Comparison of ENCODE assay signal across 16 mouse cellular contexts in the genomic region with DNA sequence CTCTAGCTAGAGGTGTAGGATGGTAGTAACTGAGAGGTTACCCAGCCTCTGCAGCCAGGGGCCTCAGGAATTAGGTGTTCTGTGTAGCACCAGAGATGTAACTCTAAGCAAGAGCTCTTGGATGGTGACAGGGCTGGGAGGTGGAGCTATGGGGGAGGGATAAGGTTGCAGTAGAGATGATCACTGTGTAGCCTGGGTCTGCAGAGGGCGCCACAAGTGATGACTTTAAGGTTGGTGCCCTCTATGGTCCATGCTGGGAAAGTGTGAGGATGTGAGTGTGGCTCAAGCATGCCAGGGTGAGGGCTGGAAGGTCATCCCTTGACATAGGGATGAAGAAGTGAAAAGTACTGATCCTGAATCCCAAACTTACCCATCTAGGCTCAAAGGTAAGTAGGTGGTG. TPM values are rescaled to one million over a fixed set of nuclear protein-coding genes. Genes with fewer than 3 reads are reported as not detected.
DNase-seq lines count a peak whose midpoint lies in the region; ATAC-seq and TF ChIP-seq lines count a peak whose summit lies in the region.
"Had no signal": no experiment of that assay in that cellular context is flagged by ENCODE, and none has a peak within 500 bp of the region (broad histone marks: within the 10 kb centered on the region; RNA-seq: fewer than 3 reads in every experiment).

No protein-coding gene starts in this region.

- H3K79me2 ChIP-seq in liver, adult 2 months (ENCODE audit: control insufficient read depth, insufficient read depth, low read length) = no peaks in the 10 kb centered on the region

- peak; percentile 13 for DNase-seq in liver, adult 2 months (ENCODE audit: extremely low read depth, low read depth, low spot score)
- peak; percentile 24 to 44 for DNase-seq in B cell, adult 2 months
- DNase-seq in T-cell, adult 2 months (ENCODE audit: low spot score) = peak; percentile 12
- peak; percentile 36 for DNase-seq in naive thymus-derived CD4-positive, alpha-beta T cell, adult 2 months (ENCODE audit: low read depth)
- DNase-seq in cerebellum, postnatal 25 days = no peak
- DNase-seq in yolk sac, embryonic 10.5 days (ENCODE audit: low spot score) = no peak
- no peak for DNase-seq in right cerebral cortex, adult 18-20 months
- DNase-seq: cerebellum, postnatal 10 days; kidney, postnatal 25 days had no signal

- no peaks in the 10 kb centered on the region for H3K27me3 ChIP-seq in liver, adult 2 months (ENCODE audit: control insufficient read depth, insufficient read depth, low read length)
- no peaks in the 10 kb centered on the region for H3K27me3 ChIP-seq in liver, embryonic 12.5 days (replicated peaks)
- H3K27me3 ChIP-seq: embryonic facial prominence, embryonic 13.5 days; forebrain, embryonic 13.5 days; lung, embryonic 15.5 days had no signal

- TF ChIP-seq POLR2A in liver, adult 2 months (IDR thresholded peaks at IDR 0.05; ENCODE audit: extremely low read depth, insufficient read depth, low read length) = no peak

- no peaks in the 10 kb centered on the region for H3K4me1 ChIP-seq in liver, adult 2 months (ENCODE audit: control insufficient read depth, insufficient read depth, low read length)
- H3K4me1 ChIP-seq in liver, embryonic 12.5 days = no peaks in the 10 kb centered on the region
- H3K4me1 ChIP-seq: embryonic facial prominence, embryonic 13.5 days; forebrain, embryonic 13.5 days; lung, embryonic 15.5 days had no signal

- no peaks in the 10 kb centered on the region for H3K9me3 ChIP-seq in liver, embryonic 12.5 days (replicated peaks)
- H3K9me3 ChIP-seq: embryonic facial prominence, embryonic 13.5 days; forebrain, embryonic 13.5 days; lung, embryonic 15.5 days had no signal

- peak; percentile 26; the same call in 1 of the 2 replicates for TF ChIP-seq CTCF in liver, adult 2 months (IDR thresholded peaks at IDR 0.05; ENCODE audit: low read depth, low read length)

- H3K4me3 ChIP-seq in liver, adult 2 months (ENCODE audit: insufficient read depth, low read depth, low read length) = no peak overlapping the region
- no peak overlapping the region for H3K4me3 ChIP-seq in liver, embryonic 12.5 days
- H3K4me3 ChIP-seq: embryonic facial prominence, embryonic 13.5 days; forebrain, embryonic 13.5 days; lung, embryonic 15.5 days had no signal

- H3K9ac ChIP-seq in liver, adult 2 months (ENCODE audit: low read depth, low read length) = no peak overlapping the region
- no peak overlapping the region for H3K9ac ChIP-seq in liver, embryonic 12.5 days
- H3K9ac ChIP-seq: embryonic facial prominence, embryonic 13.5 days; forebrain, embryonic 13.5 days; lung, embryonic 15.5 days had no signal

- WGBS in liver, adult 2 months = 46% methylated on average over 1 of the region's 1 CpGs
- 6% methylated on average over 1 of the region's 1 CpGs for WGBS in liver, embryonic 12.5 days (ENCODE audit: insufficient replicate concordance)

- ATAC-seq in liver, embryonic 12.5 days = no peak
- ATAC-seq: forebrain, embryonic 13.5 days; inflammation-experienced regulatory T-cells, adult 6 months had no signal

- no peaks in the 10 kb centered on the region for H3K36me3 ChIP-seq in liver, adult 2 months (ENCODE audit: control insufficient read depth, insufficient read depth, low read length)
- no peaks in the 10 kb centered on the region for H3K36me3 ChIP-seq in liver, embryonic 12.5 days
- H3K36me3 ChIP-seq: embryonic facial prominence, embryonic 13.5 days; lung, embryonic 15.5 days had no signal

- H3K4me2 ChIP-seq in liver, embryonic 12.5 days = no peak overlapping the region
- H3K4me2 ChIP-seq: embryonic facial prominence, embryonic 13.5 days; forebrain, embryonic 13.5 days; lung, embryonic 15.5 days had no signal

- H3K27ac ChIP-seq in liver, adult 2 months (replicated peaks; ENCODE audit: insufficient read depth, low read depth, low read length) = no peak overlapping the region
- H3K27ac ChIP-seq in liver, embryonic 12.5 days = no peak overlapping the region
- H3K27ac ChIP-seq: embryonic facial prominence, embryonic 13.5 days; forebrain, embryonic 13.5 days; lung, embryonic 15.5 days had no signal

RNA-seq across cellular contexts. Expression of a gene that starts 11.8 kb away (rescaled TPM):
- 3.4 and 5.5 TPM in 2 replicates for total RNA-seq in liver, adult 2 months (2014; rRNA removed)
- polyA plus RNA-seq in liver, adult 2 months (2012; rRNA removed) = 3.2 and 4.6 TPM in 2 replicates
- 4.2 and 4.8 TPM in 2 replicates for polyA plus RNA-seq in liver, embryonic 12.5 days (2016; fragmentation: Nextera tagmentation; extraction: Ambion mirVana)

RNA-seq across cellular contexts. Expression of a gene that starts 20.1 kb away (rescaled TPM):
- not detected in 2 replicates for total RNA-seq in liver, adult 2 months (2014; rRNA removed)
- not detected in 2 replicates for polyA plus RNA-seq in liver, adult 2 months (2012; rRNA removed)
- polyA plus RNA-seq in liver, embryonic 12.5 days (2016; fragmentation: Nextera tagmentation; extraction: Ambion mirVana) = not detected in 2 replicates
- total RNA-seq: ES-E14; gastrocnemius, postnatal 4 days had no signal
- polyA plus RNA-seq: embryonic facial prominence, embryonic 13.5 days; forebrain, embryonic 13.5 days; inflammation-experienced regulatory T-cells, adult 6 months; lung, embryonic 15.5 days had no signal

RNA-seq across cellular contexts. Expression of a gene that starts 44.0 kb away (rescaled TPM):
- total RNA-seq in liver, adult 2 months (2014; rRNA removed) = 0.40 and 0.46 TPM in 2 replicates
- polyA plus RNA-seq in liver, adult 2 months (2012; rRNA removed) = 0.17 TPM in 1 of 2 replicates, not detected in the other
- polyA plus RNA-seq in liver, embryonic 12.5 days (2016; fragmentation: Nextera tagmentation; extraction: Ambion mirVana) = 0.48 and 0.50 TPM in 2 replicates
- total RNA-seq: ES-E14 had no signal
- polyA plus RNA-seq: embryonic facial prominence, embryonic 13.5 days; forebrain, embryonic 13.5 days had no signal

Comparison
In these comparisons a context has a peak if more than half of its experiments do, and no peak if none do; other contexts are left out.
1. DNase-seq: peak in liver, adult 2 months (single experiment), B cell, adult 2 months (2 of 2), T-cell, adult 2 months (single experiment) and naive thymus-derived CD4-positive, alpha-beta T cell, adult 2 months (single experiment); none in cerebellum, postnatal 25 days (0 of 2), yolk sac, embryonic 10.5 days (single experiment) and right cerebral cortex, adult 18-20 months (single experiment).